Mouse (Mus musculus) C2C12 (cell line): ENCODE data around the gene Frzb.

Experiments
- CEBPB ChIP-seq: IDR thresholded peaks from one replicate; pipeline ENCODE4 v1.6.1; 2011; ENCODE audit warnings: low read depth, mild to moderate bottlenecking, control low read depth, moderate library complexity
- CTCF ChIP-seq: IDR thresholded peaks from one replicate; pipeline ENCODE4 v1.5.1; 2011; ENCODE audit not compliant: control insufficient read depth, insufficient read depth, insufficient read length
- MYOD1 ChIP-seq: IDR thresholded peaks from one replicate; pipeline ENCODE4 v1.6.1; 2011; ENCODE audit warnings: low read depth; ENCODE audit not compliant: control insufficient read depth, insufficient read length

DNA sequence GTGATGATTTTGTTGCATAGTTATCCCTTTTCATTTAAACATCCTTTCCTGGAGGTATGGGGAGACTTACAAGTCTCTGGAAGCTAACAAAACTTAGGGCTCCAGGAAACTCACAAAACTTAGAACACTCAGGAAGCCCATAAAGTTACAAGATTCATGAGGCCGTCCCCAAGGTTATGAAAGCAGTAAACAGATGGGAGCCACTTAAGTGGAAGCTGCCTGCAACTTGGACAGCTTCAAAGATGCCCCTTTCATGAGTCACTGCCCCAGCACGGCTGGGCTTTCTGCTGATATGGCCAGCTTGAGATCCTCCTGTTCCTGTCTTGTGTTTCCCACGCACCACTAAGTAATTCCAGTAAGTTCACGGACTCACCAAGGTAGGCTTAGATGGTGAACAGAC lies 63.0 kb downstream of the Frzb start:
- TF ChIP-seq MYOD1 (no peak), CEBPB (no peak), CTCF (no peak)
